Mouse (Mus musculus) heart, postnatal 0 days (tissue): ENCODE data around the gene Trpv4.

Source experiments
- CTCF ChIP-seq: IDR thresholded peaks from 2 replicates; pipeline ENCODE4 v1.5.1; 2016; ENCODE audit warnings: antibody characterized with exemption, control low read depth, low read depth
- EP300 ChIP-seq: IDR thresholded peaks from 2 replicates; pipeline ENCODE4 v1.6.1; 2016; ENCODE audit warnings: antibody characterized with exemption, low read depth

DNA sequence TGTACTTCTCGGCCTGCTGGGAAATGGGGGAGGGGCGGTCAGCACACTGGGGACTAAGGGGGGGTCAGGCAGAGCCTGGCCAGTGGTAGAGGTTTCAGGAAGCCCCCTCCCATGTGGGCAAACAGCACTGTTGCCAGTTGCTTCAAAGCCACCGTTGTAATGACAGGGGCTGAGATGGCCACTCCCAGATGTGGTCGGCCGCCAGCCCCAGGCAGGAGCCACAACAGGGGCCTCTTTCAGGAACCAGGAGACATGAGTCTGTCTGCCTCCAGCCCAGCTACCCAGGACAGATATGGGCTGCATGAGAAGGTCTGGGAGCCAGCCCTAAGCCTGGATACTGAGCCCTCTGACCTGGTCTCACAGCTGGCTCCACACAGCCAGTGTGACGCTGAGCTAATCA lies 13.3 kb downstream of the Trpv4 start:
- no peak for TF ChIP-seq EP300
- TF ChIP-seq CTCF: no peak
